Mouse (Mus musculus) kidney, postnatal 0 days (tissue): ENCODE data around the gene Ptpn13. TPM values are rescaled to one million over a fixed set of nuclear protein-coding genes. Genes with fewer than 3 reads are reported as not detected.

Source experiments
- ATAC-seq: fragments of 200-750 bp; cut with Nextera tagmentation; replicated peaks from 2 replicates; pipeline ENCODE4 v1.8.0; 2017; ENCODE audit warnings: low read depth, moderate number of reproducible peaks, moderate TSS enrichment, moderate library complexity; ENCODE audit not compliant: low FRiP score
- DNase-seq: peaks from one replicate; pipeline ENCODE4 v3.0.0-alpha.2; 2016; ENCODE audit warnings: low spot score
- H3K27ac ChIP-seq: fragments of 300-500 bp; sonication (generic); 2 replicates; pipeline ENCODE4 v1.5.1; 2014; ENCODE audit warnings: mild to moderate bottlenecking
- H3K27me3 ChIP-seq: fragments of 300-500 bp; sonication (generic); 2 replicates; pipeline ENCODE4 v1.6.1; 2014; ENCODE audit warnings: low read length, mixed read lengths; ENCODE audit not compliant: insufficient read depth
- H3K36me3 ChIP-seq: fragments of 300-500 bp; sonication (generic); 2 replicates; pipeline ENCODE4 v1.6.1; 2014; ENCODE audit warnings: low read length, mixed read lengths; ENCODE audit not compliant: insufficient read depth
- H3K4me1 ChIP-seq: fragments of 300-500 bp; sonication (generic); replicated peaks from 2 replicates; pipeline ENCODE4 v1.6.1; 2014; ENCODE audit warnings: antibody characterized with exemption, low read length, mixed read lengths; ENCODE audit not compliant: insufficient read depth
- H3K4me2 ChIP-seq: fragments of 300-500 bp; sonication (generic); 2 replicates; pipeline ENCODE4 v1.6.1; 2014; ENCODE audit warnings: mild to moderate bottlenecking, low read length, moderate library complexity, mixed read lengths
- H3K4me3 ChIP-seq: fragments of 300-500 bp; sonication (generic); replicated peaks from 2 replicates; pipeline ENCODE4 v1.5.1; 2014; ENCODE audit warnings: low read depth, low read length
- H3K9ac ChIP-seq: fragments of 300-500 bp; sonication (generic); 2 replicates; pipeline ENCODE4 v1.6.1; 2014; ENCODE audit warnings: low read depth, low read length
- H3K9me3 ChIP-seq: fragments of 300-500 bp; sonication (generic); replicated peaks from 2 replicates; pipeline ENCODE4 v1.6.1; 2016; ENCODE audit warnings: low read length, inconsistent platforms, mixed read lengths
- CTCF ChIP-seq: IDR thresholded peaks from 2 replicates; pipeline ENCODE4 v1.5.1; 2016; ENCODE audit warnings: antibody characterized with exemption, low read depth, mild to moderate bottlenecking, moderate library complexity
- WGBS: fragments of 180-500 bp; shearing (Covaris S2); extraction: QIAGEN DNeasy Blood & Tissue Kit; methylation state at CpG from one replicate; pipeline ENCODE4 v1.1.7; 2014; 5-methylcytosine and 5-hydroxymethylcytosine counted together
- polyA plus RNA-seq: library from polyadenylated mRNA; unstranded; fragments of >200 nt; fragmentation: Nextera tagmentation; extraction: Ambion mirVana; gene quantifications from 2 replicates; pipeline ENCODE4 v1.2.1, GENCODE M21; 2015

The Ptpn13 gene
- polyA plus RNA-seq, 1 experiment from 2014 or later = 20.4 TPM

DNA sequence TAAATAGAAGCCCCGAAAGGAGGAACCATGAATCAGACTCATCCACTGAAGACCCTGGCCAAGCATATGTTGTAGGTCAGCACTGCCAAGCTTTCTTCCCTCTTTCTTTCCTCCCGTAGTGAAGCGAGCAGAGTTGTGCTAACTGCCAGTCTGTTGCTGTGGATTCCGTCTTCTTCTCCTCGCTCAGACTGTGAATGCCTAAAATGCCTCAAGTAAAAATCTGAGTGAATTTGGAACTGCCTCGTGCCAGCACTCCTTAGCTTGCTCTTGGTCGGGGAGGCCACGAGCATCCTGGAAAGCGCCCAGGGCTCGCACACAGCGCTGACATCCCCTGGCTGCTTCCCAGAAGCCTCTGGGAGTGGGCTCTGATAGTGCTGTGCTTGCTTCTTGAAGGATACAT, 116.5 kb downstream of the Ptpn13 start:
- Histone ChIP-seq H3K4me3 (no peak overlapping the region), H3K9me3 (no peaks in the 10 kb centered on the region), H3K27me3 (no peaks in the 10 kb centered on the region), H3K36me3 (peaks cover 32% of the 10 kb centered on the region), H3K9ac (no peak overlapping the region), H3K27ac (no peak overlapping the region), H3K4me1 (no peaks in the 10 kb centered on the region), H3K4me2 (no peak overlapping the region)
- TF ChIP-seq CTCF = no peak
- 84% methylated on average over 11 of the region's 11 CpGs for WGBS
- ATAC-seq = no peak
- no peak for DNase-seq

DNA sequence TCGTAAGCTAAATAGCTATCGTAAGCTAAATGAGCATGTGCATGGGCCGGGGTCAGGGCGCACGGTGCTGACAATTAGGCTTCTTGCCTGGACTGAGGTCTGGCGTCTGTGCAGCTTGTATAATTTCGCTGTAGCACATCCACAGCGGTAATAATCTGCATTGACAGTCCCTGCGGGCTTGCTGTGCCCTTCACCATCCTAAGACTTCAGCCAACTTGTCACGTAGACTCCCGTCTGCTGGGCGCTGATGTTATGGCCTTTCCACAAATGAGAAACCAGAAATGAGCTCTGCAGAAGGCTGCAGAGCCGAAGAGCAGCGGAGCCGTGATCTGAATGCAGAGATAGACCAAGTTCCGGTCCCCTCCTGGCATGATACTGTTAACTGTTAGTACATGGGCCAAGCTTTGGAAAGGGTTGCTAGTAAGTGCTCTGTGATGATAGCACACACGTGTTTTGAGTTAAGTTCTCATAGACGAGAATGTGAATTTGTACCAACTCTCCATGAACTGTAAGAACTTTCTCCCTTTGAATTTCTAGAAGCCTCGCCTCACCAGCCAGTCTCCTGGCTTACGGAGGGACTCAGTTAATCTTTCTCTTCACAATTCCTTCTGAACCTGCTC, 120.5 kb downstream of the Ptpn13 start:
- Histone ChIP-seq H3K36me3 (peaks cover 24% of the 10 kb centered on the region), H3K9ac (no peak overlapping the region), H3K4me3 (no peak overlapping the region), H3K9me3 (no peaks in the 10 kb centered on the region), H3K4me2 (no peak overlapping the region), H3K4me1 (no peaks in the 10 kb centered on the region), H3K27ac (no peak overlapping the region), H3K27me3 (no peaks in the 10 kb centered on the region)
- ATAC-seq (no peak), DNase-seq (no peak)
- WGBS = 89% methylated on average over 20 of the region's 20 CpGs
- no peak for TF ChIP-seq CTCF

DNA sequence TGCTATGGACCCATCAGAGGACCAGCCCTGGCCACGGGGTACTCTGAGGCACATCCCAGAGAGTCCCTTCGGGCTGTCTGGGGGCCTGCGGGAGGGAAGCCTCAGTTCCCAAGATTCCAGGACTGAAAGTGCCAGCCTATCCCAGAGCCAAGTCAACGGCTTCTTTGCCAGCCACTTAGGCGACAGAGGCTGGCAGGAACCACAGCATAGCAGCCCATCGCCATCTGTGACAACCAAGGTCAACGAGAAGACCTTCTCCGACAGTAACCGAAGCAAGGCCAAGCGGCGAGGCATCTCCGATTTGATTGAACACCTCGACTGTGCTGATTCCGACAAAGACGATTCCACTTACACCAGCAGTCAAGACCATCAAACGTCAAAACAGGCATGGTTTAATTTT, 129.8 kb downstream of the Ptpn13 start:
- WGBS = 95% methylated on average over 16 of the region's 16 CpGs

DNA sequence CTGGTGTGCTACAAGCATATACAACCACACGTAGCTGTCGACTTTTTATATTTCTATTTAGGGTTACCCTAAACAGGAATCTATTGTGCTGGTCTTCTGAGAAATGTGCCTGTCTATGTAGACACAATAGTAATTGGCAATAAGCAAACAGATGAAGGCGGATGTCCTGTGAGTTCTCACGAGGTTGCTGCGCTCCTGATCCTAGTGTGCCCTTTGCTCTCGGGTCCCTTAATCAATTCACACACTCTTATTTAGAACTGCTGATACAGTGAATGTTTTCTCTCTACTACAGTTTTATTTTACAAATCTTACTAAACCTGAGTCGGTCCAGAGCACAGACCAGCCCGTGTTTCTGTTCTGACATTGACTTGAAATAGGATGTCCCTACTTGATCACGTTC, 135.6 kb downstream of the Ptpn13 start:
- DNase-seq (no peak), ATAC-seq (no peak)
- H3K36me3 ChIP-seq = peaks cover 72% of the 10 kb centered on the region
- no peak for TF ChIP-seq CTCF
- H3K4me2 ChIP-seq = no peak overlapping the region
- H3K4me3 ChIP-seq = no peak overlapping the region
- H3K4me1 ChIP-seq = no peaks in the 10 kb centered on the region
- no peak overlapping the region for H3K27ac ChIP-seq
- no peak overlapping the region for H3K9ac ChIP-seq
- H3K9me3 ChIP-seq = no peaks in the 10 kb centered on the region
- 95% methylated on average over 9 of the region's 9 CpGs for WGBS
- no peaks in the 10 kb centered on the region for H3K27me3 ChIP-seq

More for the DNA sequence above, 129.8 kb downstream of the Ptpn13 start:
- TF ChIP-seq CTCF = no peak
- no peak overlapping the region for H3K27ac ChIP-seq
- H3K27me3 ChIP-seq = no peaks in the 10 kb centered on the region
- H3K4me1 ChIP-seq = no peaks in the 10 kb centered on the region
- H3K9me3 ChIP-seq = no peaks in the 10 kb centered on the region
- ATAC-seq (no peak), DNase-seq (no peak)
- no peak overlapping the region for H3K4me2 ChIP-seq
- no peak overlapping the region for H3K9ac ChIP-seq
- no peak overlapping the region for H3K4me3 ChIP-seq
- peaks cover 62% of the 10 kb centered on the region for H3K36me3 ChIP-seq

DNA sequence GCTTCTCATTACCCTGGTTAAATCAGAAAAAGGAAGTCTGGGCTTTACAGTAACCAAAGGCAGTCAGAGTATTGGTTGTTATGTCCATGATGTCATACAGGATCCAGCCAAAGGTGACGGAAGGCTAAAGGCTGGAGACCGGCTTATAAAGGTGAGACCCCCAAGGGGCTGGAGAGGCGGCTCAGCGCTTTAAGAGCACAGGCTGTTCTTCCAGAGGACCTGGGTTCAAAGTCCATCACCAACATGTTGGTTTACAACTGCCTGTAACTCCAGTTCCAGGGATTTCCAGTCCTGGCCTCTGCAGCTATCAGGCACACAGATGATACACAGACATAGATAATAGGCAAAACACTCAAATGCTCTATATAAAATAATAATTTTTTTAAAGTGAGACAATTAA, 143.0 kb downstream of the Ptpn13 start:
- H3K4me3 ChIP-seq = no peak overlapping the region
- WGBS = 78% methylated on average over 4 of the region's 4 CpGs
- H3K4me1 ChIP-seq = no peaks in the 10 kb centered on the region
- H3K9ac ChIP-seq = no peak overlapping the region
- DNase-seq = no peak
- no peaks in the 10 kb centered on the region for H3K27me3 ChIP-seq
- no peaks in the 10 kb centered on the region for H3K9me3 ChIP-seq
- no peak overlapping the region for H3K4me2 ChIP-seq
- 0 out of 2 replicates have a peak, but pooled peaks have one; percentile 52 for ATAC-seq
- no peak for TF ChIP-seq CTCF
- peaks cover 44% of the 10 kb centered on the region for H3K36me3 ChIP-seq
- no peak overlapping the region for H3K27ac ChIP-seq

DNA sequence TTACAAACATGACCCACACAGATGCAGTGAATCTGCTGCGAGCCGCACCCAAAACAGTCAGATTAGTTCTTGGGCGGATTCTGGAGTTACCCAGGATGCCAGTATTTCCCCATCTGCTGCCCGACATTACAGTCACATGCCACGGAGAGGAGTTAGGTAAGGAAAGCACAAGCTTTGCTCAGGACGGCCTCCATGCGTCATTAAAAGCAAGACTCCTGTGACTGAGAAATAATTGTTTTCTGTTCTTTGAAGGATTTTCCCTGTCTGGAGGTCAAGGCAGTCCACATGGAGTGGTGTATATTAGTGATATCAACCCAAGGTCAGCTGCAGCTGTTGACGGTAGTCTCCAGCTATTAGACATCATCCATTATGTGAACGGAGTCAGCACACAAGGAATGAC, 144.5 kb downstream of the Ptpn13 start:
- no peak overlapping the region for H3K9ac ChIP-seq
- H3K36me3 ChIP-seq = peaks cover 45% of the 10 kb centered on the region
- H3K27ac ChIP-seq = no peak overlapping the region
- no peaks in the 10 kb centered on the region for H3K4me1 ChIP-seq
- no peak overlapping the region for H3K4me3 ChIP-seq
- WGBS = 85% methylated on average over 9 of the region's 9 CpGs
- ATAC-seq (no peak), DNase-seq (no peak)
- no peak overlapping the region for H3K4me2 ChIP-seq
- no peaks in the 10 kb centered on the region for H3K9me3 ChIP-seq
- TF ChIP-seq CTCF = no peak
- H3K27me3 ChIP-seq = no peaks in the 10 kb centered on the region
